ENCODE assay signal across 16 mouse cellular contexts in the genomic region with DNA sequence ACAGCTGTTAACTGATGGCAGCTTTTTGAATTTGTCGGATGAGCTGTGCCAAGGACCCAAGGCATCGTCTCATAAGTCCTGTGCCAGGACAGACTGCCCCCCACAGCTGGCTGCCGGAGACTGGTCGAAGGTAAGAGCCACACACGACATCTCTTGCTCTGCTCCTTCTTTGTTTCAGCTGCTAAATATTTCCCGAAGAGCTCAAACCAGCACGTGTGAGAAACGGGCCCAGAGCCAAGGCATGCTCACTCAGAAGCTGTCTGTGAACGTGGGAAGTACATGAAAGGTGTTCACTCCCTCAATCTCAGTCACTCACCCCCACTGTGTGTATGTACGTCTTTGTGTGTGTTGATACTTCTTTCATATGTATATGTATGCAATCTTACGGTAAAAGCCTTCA.
A peak's percentile ranks its signal among the peaks of the same experiment; 100 is the strongest.
DNase-seq lines count a peak whose midpoint lies in the region; ATAC-seq and TF ChIP-seq lines count a peak whose summit lies in the region.
"Had no signal": no experiment of that assay in that cellular context is flagged by ENCODE, and none has a peak within 500 bp of the region (broad histone marks: within the 10 kb centered on the region; RNA-seq: fewer than 3 reads in every experiment).

No protein-coding gene starts in this region.

- H3K27me3 ChIP-seq in hindbrain, postnatal 0 days (ENCODE audit: insufficient read depth, low read length), result no peaks in the 10 kb centered on the region
- no peaks in the 10 kb centered on the region for H3K27me3 ChIP-seq in hindbrain, embryonic 10.5 days (ENCODE audit: insufficient read depth, poor library complexity, severe bottlenecking)
- H3K27me3 ChIP-seq: embryonic facial prominence, embryonic 12.5 days; liver, embryonic 12.5 days; stomach, embryonic 15.5 days had no signal

- 0 out of 2 replicates have a peak, but pooled peaks have one; percentile 32 for ATAC-seq in hindbrain, postnatal 0 days
- ATAC-seq: liver, embryonic 12.5 days had no signal

- DNase-seq in heart, adult 11 months, result peak; percentile 76
- no peak for DNase-seq in heart, postnatal 10 days
- peak; percentile 12 for DNase-seq in hindbrain, postnatal 0 days (ENCODE audit: low spot score)
- no peak for DNase-seq in hindbrain, embryonic 10.5 days (ENCODE audit: low spot score)
- peak; percentile 19 to 22 for DNase-seq in right cerebral cortex, adult 2 months (ENCODE audit: low spot score in 2 of 2)
- no peak for DNase-seq in right cerebral cortex, postnatal 25 days
- DNase-seq in layer of hippocampus, postnatal 36 days, result no peak
- DNase-seq: adrenal gland, postnatal 36 days; cerebellum, adult 18-20 months; kidney, adult 11 months; left cerebral cortex, postnatal 4 days; lung, adult 2 months had no signal

- H3K4me2 ChIP-seq in hindbrain, postnatal 0 days (ENCODE audit: low read depth, low read length), result peak overlapping the region; percentile 27; the same call in 1 of the 2 replicates
- H3K4me2 ChIP-seq: embryonic facial prominence, embryonic 12.5 days; liver, embryonic 12.5 days; midbrain, embryonic 11.5 days; stomach, embryonic 15.5 days had no signal

- WGBS in hindbrain, postnatal 0 days, result 55% methylated on average over 11 of the region's 11 CpGs
- 87% methylated on average over 11 of the region's 11 CpGs for WGBS in hindbrain, embryonic 10.5 days

- no peak for TF ChIP-seq CTCF in hindbrain, postnatal 0 days (IDR thresholded peaks at IDR 0.05; ENCODE audit: low read depth)

- intact Hi-C loops in heart, postnatal 10 days (cut with DNase I), result no loop called here

- H3K9me3 ChIP-seq in hindbrain, postnatal 0 days (ENCODE audit: low read length), result peaks cover 4% of the 10 kb centered on the region; the same call in 1 of the 2 replicates
- no peaks in the 10 kb centered on the region for H3K9me3 ChIP-seq in hindbrain, embryonic 10.5 days
- H3K9me3 ChIP-seq: liver, embryonic 12.5 days; stomach, embryonic 15.5 days had no signal

- no peaks in the 10 kb centered on the region for H3K4me1 ChIP-seq in hindbrain, postnatal 0 days (ENCODE audit: insufficient read depth, low read length)
- H3K4me1 ChIP-seq in hindbrain, embryonic 10.5 days (replicated peaks), result no peaks in the 10 kb centered on the region
- H3K4me1 ChIP-seq: liver, embryonic 12.5 days; stomach, embryonic 15.5 days had no signal

- H3K36me3 ChIP-seq in hindbrain, postnatal 0 days (ENCODE audit: insufficient read depth, low read length), result no peaks in the 10 kb centered on the region
- no peaks in the 10 kb centered on the region for H3K36me3 ChIP-seq in hindbrain, embryonic 10.5 days
- H3K36me3 ChIP-seq: embryonic facial prominence, embryonic 12.5 days; liver, embryonic 12.5 days; stomach, embryonic 15.5 days had no signal

- no peak overlapping the region for H3K9ac ChIP-seq in hindbrain, postnatal 0 days (replicated peaks; ENCODE audit: low read length)
- H3K9ac ChIP-seq: embryonic facial prominence, embryonic 12.5 days; liver, embryonic 12.5 days; stomach, embryonic 15.5 days had no signal

- no peak overlapping the region for H3K27ac ChIP-seq in hindbrain, postnatal 0 days
- H3K27ac ChIP-seq in hindbrain, embryonic 10.5 days, result no peak overlapping the region
- H3K27ac ChIP-seq: embryonic facial prominence, embryonic 12.5 days; liver, embryonic 12.5 days; stomach, embryonic 15.5 days had no signal

- H3K4me3 ChIP-seq in hindbrain, postnatal 0 days (ENCODE audit: low read length), result no peak overlapping the region
- no peak overlapping the region for H3K4me3 ChIP-seq in hindbrain, embryonic 10.5 days
- H3K4me3 ChIP-seq: embryonic facial prominence, embryonic 12.5 days; liver, embryonic 12.5 days; stomach, embryonic 15.5 days had no signal

Comparison
In these comparisons a context has a peak if more than half of its experiments do, and no peak if none do; other contexts are left out.
1. DNase-seq: peak in heart, adult 11 months (single experiment), hindbrain, postnatal 0 days (single experiment) and right cerebral cortex, adult 2 months (2 of 2); none in heart, postnatal 10 days (0 of 2), hindbrain, embryonic 10.5 days (single experiment), right cerebral cortex, postnatal 25 days (single experiment) and layer of hippocampus, postnatal 36 days (0 of 2).